Mouse (Mus musculus): ENCODE measurements around the gene Sec14l2. TPM values are rescaled to one million over a fixed set of nuclear protein-coding genes. Genes with fewer than 3 reads are reported as not detected.

Sec14l2 gene
- total and polyA plus RNA-seq, 3 experiments, result 15.5 to 40.1 TPM; not detected in 1

GRCm38 (mm10) chr11:4064627-4065122 is 58.5 kb downstream of the Sec14l2 start, which contains the start of gene Sec14l3:
Gene Sec14l3 (plus strand): TSS chr11:4064841.
- no peaks in the 10 kb centered on the region for H3K36me3 ChIP-seq (ENCODE audit: control insufficient read depth in 1 of 2, insufficient read depth in 2 of 2, low read length in 2 of 2)
- H3K9me3 ChIP-seq (replicated peaks; ENCODE audit: insufficient read depth, low read length), result no peaks in the 10 kb centered on the region
- no peak within 1 kb of the TSS for H3K27ac ChIP-seq (ENCODE audit: control insufficient read depth, low read depth, low read length)
- H3K79me2 ChIP-seq (ENCODE audit: control insufficient read depth, insufficient read depth, low read length, poor library complexity), result no peaks in the 10 kb centered on the region
- no peaks in the 10 kb centered on the region for H3K4me1 ChIP-seq (ENCODE audit: control insufficient read depth in 1 of 2, insufficient read depth in 2 of 2, low read length in 2 of 2)
- peaks cover 15 to 17% of the 10 kb centered on the region in 2 experiments for H3K27me3 ChIP-seq (ENCODE audit: control insufficient read depth in 1 of 2, insufficient read depth in 2 of 2, low read length in 2 of 2)
- no peak for DNase-seq (ENCODE audit: low read depth, low spot score)
- H3K9ac ChIP-seq (ENCODE audit: control insufficient read depth, low read depth, low read length, poor library complexity, severe bottlenecking), result no peak within 1 kb of the TSS
- TF ChIP-seq TBP (IDR thresholded peaks at IDR 0.05; ENCODE audit: low read depth, low read length) (no peak), NELFE (IDR thresholded peaks at IDR 0.05; ENCODE audit: low read depth, low read length) (no peak), MXI1 (IDR thresholded peaks at IDR 0.05; ENCODE audit: low read depth, low read length) (no peak), POLR2AphosphoS5 (IDR thresholded peaks at IDR 0.05; ENCODE audit: borderline replicate concordance, low read depth, low read length) (no peak), E2F4 (IDR thresholded peaks at IDR 0.05; ENCODE audit: borderline replicate concordance, low read depth, low read length) (no peak), SMC3 (IDR thresholded peaks at IDR 0.05; ENCODE audit: low read depth, low read length) (no peak), ZMIZ1 (IDR thresholded peaks at IDR 0.05; ENCODE audit: low read depth, low read length) (no peak), MAZ (IDR thresholded peaks at IDR 0.05; ENCODE audit: low read depth, low read length) (no peak), ETS1 (IDR thresholded peaks at IDR 0.05; ENCODE audit: low read depth, low read length) (no peak), RAD21 (IDR thresholded peaks at IDR 0.05; ENCODE audit: low read depth, low read length) (no peak), GATA1 (IDR thresholded peaks at IDR 0.05; ENCODE audit: low read depth, low read length) (no peak)
- H3K4me3 ChIP-seq (ENCODE audit: control insufficient read depth in 1 of 2, insufficient read depth in 1 of 2, low read depth in 2 of 2, low read length in 2 of 2), result no peak within 1 kb of the TSS

- no peak overlapping the region for H3K4me3 ChIP-seq (ENCODE audit: control insufficient read depth in 1 of 2, insufficient read depth in 1 of 2, low read depth in 2 of 2, low read length in 2 of 2)
- peaks cover 17 to 22% of the 10 kb centered on the region in 2 experiments for H3K27me3 ChIP-seq (ENCODE audit: control insufficient read depth in 1 of 2, insufficient read depth in 2 of 2, low read length in 2 of 2)
- H3K79me2 ChIP-seq (ENCODE audit: control insufficient read depth, insufficient read depth, low read length, poor library complexity), result no peaks in the 10 kb centered on the region
- no peak overlapping the region for H3K9ac ChIP-seq (ENCODE audit: control insufficient read depth, low read depth, low read length, poor library complexity, severe bottlenecking)
- H3K36me3 ChIP-seq (ENCODE audit: control insufficient read depth in 1 of 2, insufficient read depth in 2 of 2, low read length in 2 of 2), result no peaks in the 10 kb centered on the region
- H3K4me1 ChIP-seq (ENCODE audit: control insufficient read depth in 1 of 2, insufficient read depth in 2 of 2, low read length in 2 of 2), result no peaks in the 10 kb centered on the region
- no peak for DNase-seq (ENCODE audit: low read depth, low spot score)
- H3K27ac ChIP-seq (ENCODE audit: control insufficient read depth, low read depth, low read length), result no peak overlapping the region
- H3K9me3 ChIP-seq (replicated peaks; ENCODE audit: insufficient read depth, low read length), result no peaks in the 10 kb centered on the region
- no peak for TF ChIP-seq EP300 (IDR thresholded peaks at IDR 0.05; ENCODE audit: low read depth in 1 of 2, low read length in 2 of 2)
- TF ChIP-seq HCFC1 (IDR thresholded peaks at IDR 0.05; ENCODE audit: low read depth, low read length), result no peak
- TF ChIP-seq ZC3H11A (IDR thresholded peaks at IDR 0.05; ENCODE audit: low read depth, low read length), result no peak
- TF ChIP-seq POLR2AphosphoS5 (IDR thresholded peaks at IDR 0.05; ENCODE audit: borderline replicate concordance, low read depth, low read length), result no peak
- no peak for TF ChIP-seq GATA1 (IDR thresholded peaks at IDR 0.05; ENCODE audit: low read depth, low read length)
- no peak for TF ChIP-seq MXI1 (IDR thresholded peaks at IDR 0.05; ENCODE audit: low read depth, low read length)
- TF ChIP-seq ZNF384 (IDR thresholded peaks at IDR 0.05; ENCODE audit: low read depth, low read length), result no peak
- TF ChIP-seq CTCF (IDR thresholded peaks at IDR 0.05 in 2 of 3, conservative IDR thresholded peaks at IDR 0.05 in 1 of 3; ENCODE audit: control insufficient read depth in 1 of 3, insufficient read depth in 1 of 3, low read depth in 2 of 3, low read length in 3 of 3, poor library complexity in 1 of 3, severe bottlenecking in 1 of 3), result no peak
- no peak for TF ChIP-seq MAZ (IDR thresholded peaks at IDR 0.05; ENCODE audit: low read depth, low read length)
- TF ChIP-seq SIN3A (IDR thresholded peaks at IDR 0.05; ENCODE audit: low read length), result no peak
These were observed 60.2 kb downstream of the Sec14l2 start for GRCm38 (mm10) chr11:4062981-4063380.
